Mouse (Mus musculus): ENCODE data around the gene Gm21119.
"Not testable (repeated sequence)": the region's sequence is repeated elsewhere in the genome, so short reads cannot be mapped to it uniquely, and the experiment has no call there.

- not testable (repeated sequence) for TF ChIP-seq POLR2A (IDR thresholded peaks at IDR 0.05; ENCODE audit: low read depth, low read length); CTCF (conservative IDR thresholded peaks at IDR 0.05; ENCODE audit: insufficient read depth, insufficient read length, low read depth, low read length)
Measured at GRCm38 (mm10) chr8:20678418-20678817, 63.7 kb downstream of the Gm21119 start.

Data from kidney, adult 2 months (tissue).